Mouse (Mus musculus) erythroblast, embryonic 14.5 days (primary cell): Measurements from ENCODE around the gene Tnk2.

ENCODE experiments used
- GATA1 ChIP-seq: IDR thresholded peaks from 2 replicates; pipeline ENCODE4 v1.6.1; 2012; ENCODE audit warnings: low read length, inconsistent platforms, mixed read lengths
- TAL1 ChIP-seq: IDR thresholded peaks from 3 replicates; pipeline ENCODE4 v1.6.1; 2012; ENCODE audit warnings: low read length, inconsistent platforms, mixed read lengths

- TF ChIP-seq TAL1 (no peak), GATA1 (no peak)
These were observed 27.7 kb downstream of the Tnk2 start for GRCm38 (mm10) chr16:32671206-32671887.
